Mouse (Mus musculus) Muller cell, postnatal 12 days (primary cell): ENCODE results near the gene Pou2f1.

Source experiments
- DNase-seq: peaks from one replicate; pipeline ENCODE4 v3.0.0-alpha.2; 2015; ENCODE audit errors: inconsistent ontology term

The Pou2f1 gene

GRCm38 (mm10) chr1:165882146-165882900 is 120.2 kb downstream of the Pou2f1 start:
- DNase-seq = no peak

GRCm38 (mm10) chr1:165878751-165879150 is 123.7 kb downstream of the Pou2f1 start:
- no peak for DNase-seq

GRCm38 (mm10) chr1:165875520-165876284 is 126.8 kb downstream of the Pou2f1 start:
- no peak for DNase-seq

GRCm38 (mm10) chr1:165874645-165875044 is 127.8 kb downstream of the Pou2f1 start:
- DNase-seq = no peak

- DNase-seq = no peak
Observed at GRCm38 (mm10) chr1:165868659-165869058, 133.8 kb downstream of the Pou2f1 start.

GRCm38 (mm10) chr1:165866630-165867280 is 135.7 kb downstream of the Pou2f1 start:
- DNase-seq = no peak

GRCm38 (mm10) chr1:165864864-165865795 is 137.3 kb downstream of the Pou2f1 start:
- DNase-seq = no peak

GRCm38 (mm10) chr1:165862059-165862458 is 140.4 kb downstream of the Pou2f1 start:
- no peak for DNase-seq

GRCm38 (mm10) chr1:165861235-165861609 is 141.3 kb downstream of the Pou2f1 start:
- DNase-seq = no peak

GRCm38 (mm10) chr1:165860373-165861234 is 141.9 kb downstream of the Pou2f1 start:
- no peak for DNase-seq

GRCm38 (mm10) chr1:165858356-165858755 is 144.1 kb downstream of the Pou2f1 start:
- DNase-seq = no peak

GRCm38 (mm10) chr1:165857279-165857678 is 145.2 kb downstream of the Pou2f1 start:
- no peak for DNase-seq

- no peak for DNase-seq
Observed at GRCm38 (mm10) chr1:165855759-165856545, 146.5 kb downstream of the Pou2f1 start.

- DNase-seq = peak; percentile 55
Observed at GRCm38 (mm10) chr1:165853729-165854420, 148.6 kb downstream of the Pou2f1 start.

GRCm38 (mm10) chr1:165853131-165853721 is 149.3 kb downstream of the Pou2f1 start:
- no peak for DNase-seq

- no peak for DNase-seq
Observed at GRCm38 (mm10) chr1:165852131-165852530, 150.3 kb downstream of the Pou2f1 start.

- no peak for DNase-seq
Observed at GRCm38 (mm10) chr1:165849458-165850445, 152.7 kb downstream of the Pou2f1 start.
